Mouse (Mus musculus) macrophage (primary cell): ENCODE measurements around the gene Papola. TPM values are rescaled to one million over a fixed set of nuclear protein-coding genes. Genes with fewer than 3 reads are reported as not detected.
"Not testable (repeated sequence)": the region's sequence is repeated elsewhere in the genome, so short reads cannot be mapped to it uniquely, and the experiment has no call there.

ENCODE experiments used
- H3K27ac ChIP-seq: fragments of 350-480 bp; formaldehyde crosslinking; 2 replicates; pipeline ENCODE4 v1.9.0; 2021
- H3K36me3 ChIP-seq: fragments of 350-480 bp; formaldehyde crosslinking; 2 replicates; pipeline ENCODE4 v1.9.0; 2021; ENCODE audit errors: inconsistent target
- H3K4me3 ChIP-seq: fragments of 350-480 bp; formaldehyde crosslinking; 2 replicates; pipeline ENCODE4 v1.9.0; 2021; ENCODE audit errors: inconsistent target
- H3K79me2 ChIP-seq: fragments of 350-480 bp; formaldehyde crosslinking; 2 replicates; pipeline ENCODE4 v1.9.0; 2021; ENCODE audit errors: inconsistent target
- WGBS: methylation state at CpG from one replicate; pipeline ENCODE4 v1.1.7; 2026; ENCODE audit warnings: inconsistent platforms; ENCODE audit not compliant: missing documents; 5-methylcytosine and 5-hydroxymethylcytosine counted together
- polyA plus RNA-seq: library from polyadenylated mRNA; stranded (reverse); fragments of 250-400 nt; gene quantifications from 3 replicates; pipeline ENCODE4 v1.2.4, GENCODE M21; 2018; ENCODE audit warnings: inconsistent platforms

Papola gene
- polyA plus RNA-seq, 1 experiment from 2014 or later, result 86.0 TPM

DNA sequence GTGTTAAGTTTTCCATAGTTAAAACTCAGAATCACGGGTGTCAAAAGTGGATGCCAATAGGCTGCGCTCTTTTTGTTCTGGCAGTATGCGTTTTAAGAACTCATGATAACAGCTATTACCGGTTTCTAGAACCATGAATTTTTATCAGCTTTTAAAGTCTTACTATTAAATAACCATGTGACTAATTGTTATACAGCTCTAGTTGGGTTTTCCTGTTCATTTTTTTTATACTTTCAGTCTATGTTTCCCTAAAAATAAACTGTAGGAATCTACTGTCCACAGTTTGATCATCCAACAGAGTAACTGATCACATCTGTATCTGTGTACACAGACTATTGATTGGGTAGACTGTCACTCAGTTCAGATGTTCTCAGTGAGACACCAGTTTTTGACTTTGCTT, 40.8 kb downstream of the Papola start:
- H3K36me3 ChIP-seq, result peaks cover 60% of the 10 kb centered on the region
- WGBS, result 88% methylated on average over 4 of the region's 4 CpGs
- peaks cover 24% of the 10 kb centered on the region; the same call in 1 of the 2 replicates for H3K79me2 ChIP-seq
- H3K27ac ChIP-seq, result no peak overlapping the region
- H3K4me3 ChIP-seq, result no peak overlapping the region

GRCm38 (mm10) chr12:105832541-105832940, 48.0 kb downstream of the Papola start:
- no peak overlapping the region for H3K4me3 ChIP-seq
- H3K36me3 ChIP-seq, result peaks cover 90% of the 10 kb centered on the region
- H3K79me2 ChIP-seq, result no peaks in the 10 kb centered on the region; the same call in 1 of the 2 replicates
- 85% methylated on average over 6 of the region's 6 CpGs for WGBS
- no peak overlapping the region for H3K27ac ChIP-seq

GRCm38 (mm10) chr12:105834926-105835325, 50.4 kb downstream of the Papola start:
- H3K36me3 ChIP-seq, result peaks cover 86% of the 10 kb centered on the region
- H3K79me2 ChIP-seq, result no peaks in the 10 kb centered on the region; the same call in 1 of the 2 replicates
- no peak overlapping the region for H3K27ac ChIP-seq
- H3K4me3 ChIP-seq, result no peak overlapping the region
- WGBS, result 95% methylated on average over 6 of the region's 6 CpGs

GRCm38 (mm10) chr12:105835571-105835970, 51.1 kb downstream of the Papola start:
- Histone ChIP-seq H3K27ac (no peak overlapping the region), H3K36me3 (peaks cover 91% of the 10 kb centered on the region)

GRCm38 (mm10) chr12:105836196-105836595, 51.7 kb downstream of the Papola start:
- Histone ChIP-seq H3K4me3 (no peak overlapping the region), H3K27ac (no peak overlapping the region), H3K79me2 (no peaks in the 10 kb centered on the region; the same call in 1 of the 2 replicates), H3K36me3 (peaks cover 90% of the 10 kb centered on the region)
- 76% methylated on average over 2 of the region's 2 CpGs for WGBS

More at GRCm38 (mm10) chr12:105835571-105835970, 51.1 kb downstream of the Papola start:
- WGBS, result 90% methylated on average over 5 of the region's 6 CpGs
- no peaks in the 10 kb centered on the region; the same call in 1 of the 2 replicates for H3K79me2 ChIP-seq
- no peak overlapping the region for H3K4me3 ChIP-seq

DNA sequence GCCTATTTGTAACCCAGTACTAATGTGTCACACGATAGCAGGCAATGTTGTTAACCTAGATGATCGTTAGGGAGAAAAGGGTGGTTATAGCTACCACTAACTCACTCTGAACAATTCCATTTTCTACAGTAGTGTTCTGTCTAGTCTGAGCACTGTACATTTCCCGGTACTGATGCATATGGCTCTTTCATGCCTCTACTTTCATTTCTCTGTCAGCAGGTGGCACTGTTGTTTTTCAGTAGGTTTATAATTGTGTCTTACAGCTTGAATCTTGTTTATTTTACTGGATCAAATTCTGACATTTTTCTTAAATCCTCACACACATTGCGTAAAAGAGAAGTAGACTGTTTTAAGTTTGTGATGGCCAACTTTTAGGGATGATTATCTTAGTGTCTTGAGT, 54.6 kb downstream of the Papola start:
- H3K79me2 ChIP-seq, result no peaks in the 10 kb centered on the region
- H3K27ac ChIP-seq, result no peak overlapping the region
- 69% methylated on average over 3 of the region's 4 CpGs for WGBS
- H3K36me3 ChIP-seq, result peaks cover 68% of the 10 kb centered on the region
- no peak overlapping the region for H3K4me3 ChIP-seq

- not testable (repeated sequence) for H3K27ac ChIP-seq, H3K79me2 ChIP-seq, H3K4me3 ChIP-seq
- peaks cover 56% of the 10 kb centered on the region for H3K36me3 ChIP-seq
- 93% methylated on average over 8 of the region's 8 CpGs for whole genome bisulfite sequencing
These were observed 56.1 kb downstream of the Papola start for GRCm38 (mm10) chr12:105840545-105840944.

- H3K27ac ChIP-seq, result no peak overlapping the region
- WGBS, result 84% methylated on average over 9 of the region's 12 CpGs
- H3K79me2 ChIP-seq, result no peaks in the 10 kb centered on the region
- H3K36me3 ChIP-seq, result peaks cover 28% of the 10 kb centered on the region; the same call in 1 of the 2 replicates
- no peak overlapping the region for H3K4me3 ChIP-seq
These were observed 58.9 kb downstream of the Papola start for GRCm38 (mm10) chr12:105843243-105844005.

DNA sequence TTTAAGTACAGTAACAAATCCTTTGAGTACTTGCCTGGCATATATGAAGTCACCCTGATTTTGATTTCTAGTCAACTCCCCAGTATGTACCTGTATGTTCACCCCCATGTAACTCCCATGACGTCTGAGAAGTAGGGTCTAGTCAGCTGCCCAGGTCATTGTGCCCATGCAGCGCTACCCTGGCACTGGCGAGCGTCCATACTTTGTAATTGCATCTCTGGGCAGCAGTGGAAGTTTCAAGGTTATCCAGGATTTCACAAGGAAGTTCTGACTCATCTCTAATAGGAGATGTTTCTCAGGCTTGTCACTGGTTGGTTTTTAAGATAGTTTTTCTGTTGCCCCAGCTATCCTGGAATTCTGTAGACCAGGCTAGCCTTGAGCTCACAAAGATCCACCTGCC, 59.9 kb downstream of the Papola start:
- H3K27ac ChIP-seq, result no peak overlapping the region
- WGBS, result 96% methylated on average over 4 of the region's 4 CpGs
- H3K79me2 ChIP-seq, result no peaks in the 10 kb centered on the region
- H3K4me3 ChIP-seq, result no peak overlapping the region
- peaks cover 22% of the 10 kb centered on the region; the same call in 1 of the 2 replicates for H3K36me3 ChIP-seq

- H3K79me2 ChIP-seq, result no peaks in the 10 kb centered on the region
- H3K27ac ChIP-seq, result no peak overlapping the region
- no peak overlapping the region for H3K4me3 ChIP-seq
- no peaks in the 10 kb centered on the region for H3K36me3 ChIP-seq
- 81% methylated on average over 5 of the region's 8 CpGs for WGBS
These were observed 64.6 kb downstream of the Papola start for GRCm38 (mm10) chr12:105849102-105849501.

DNA sequence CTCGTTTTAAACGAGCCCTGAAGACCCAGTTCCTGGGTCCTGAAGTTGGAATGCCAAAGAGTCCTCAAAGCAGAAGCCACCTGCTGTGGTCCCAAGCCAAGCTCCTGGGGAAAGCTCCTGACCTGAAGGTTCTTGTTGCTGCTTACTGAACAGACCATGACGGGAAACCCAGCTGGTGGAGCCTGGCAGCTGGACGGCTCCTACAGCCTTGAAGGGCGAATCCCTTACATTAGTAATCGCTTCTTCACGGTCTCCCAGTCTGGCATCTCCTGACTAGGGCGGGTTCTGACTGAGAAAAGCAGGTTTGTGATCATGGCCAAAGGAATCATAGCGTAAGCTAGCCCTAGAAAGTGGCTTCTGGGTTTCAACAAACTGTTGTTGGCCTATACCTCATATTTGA, 66.2 kb downstream of the Papola start:
- Histone ChIP-seq H3K4me3 (no peak overlapping the region), H3K79me2 (no peaks in the 10 kb centered on the region), H3K27ac (no peak overlapping the region), H3K36me3 (no peaks in the 10 kb centered on the region)
- WGBS, result 92% methylated on average over 9 of the region's 9 CpGs

GRCm38 (mm10) chr12:105852798-105853197, 68.3 kb downstream of the Papola start:
- H3K27ac ChIP-seq, result no peak overlapping the region
- H3K79me2 ChIP-seq, result no peaks in the 10 kb centered on the region
- no peak overlapping the region for H3K4me3 ChIP-seq
- WGBS, result 80% methylated on average over 7 of the region's 7 CpGs
- no peaks in the 10 kb centered on the region for H3K36me3 ChIP-seq

DNA sequence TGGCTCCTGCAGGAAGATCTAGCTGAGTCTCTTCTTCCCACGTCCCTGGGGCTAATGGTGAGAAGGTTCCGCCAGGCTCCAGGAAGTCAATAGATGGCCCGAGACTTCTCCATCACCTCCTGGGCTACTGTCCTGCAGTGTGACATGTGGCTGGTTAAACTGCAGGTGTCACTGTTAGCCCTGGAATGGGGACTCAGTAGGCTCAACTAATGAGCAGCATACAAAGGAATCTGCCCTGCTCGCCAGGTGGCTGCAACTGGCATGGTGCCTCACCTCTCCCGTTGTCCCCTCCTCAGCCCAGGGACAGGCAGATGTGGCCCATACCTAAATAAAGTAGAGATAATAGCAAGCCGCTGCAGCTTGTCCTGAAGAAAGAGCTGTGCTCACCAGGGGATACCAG, 70.1 kb downstream of the Papola start:
- 27% methylated on average over 6 of the region's 6 CpGs for WGBS
- Histone ChIP-seq H3K79me2 (no peaks in the 10 kb centered on the region), H3K36me3 (no peaks in the 10 kb centered on the region), H3K4me3 (no peak overlapping the region), H3K27ac (no peak overlapping the region)

- Histone ChIP-seq H3K4me3 (no peak overlapping the region), H3K27ac (no peak overlapping the region), H3K36me3 (no peaks in the 10 kb centered on the region), H3K79me2 (no peaks in the 10 kb centered on the region)
- 84% methylated on average over 3 of the region's 5 CpGs for WGBS
These were observed 73.6 kb downstream of the Papola start for GRCm38 (mm10) chr12:105857902-105858640.

DNA sequence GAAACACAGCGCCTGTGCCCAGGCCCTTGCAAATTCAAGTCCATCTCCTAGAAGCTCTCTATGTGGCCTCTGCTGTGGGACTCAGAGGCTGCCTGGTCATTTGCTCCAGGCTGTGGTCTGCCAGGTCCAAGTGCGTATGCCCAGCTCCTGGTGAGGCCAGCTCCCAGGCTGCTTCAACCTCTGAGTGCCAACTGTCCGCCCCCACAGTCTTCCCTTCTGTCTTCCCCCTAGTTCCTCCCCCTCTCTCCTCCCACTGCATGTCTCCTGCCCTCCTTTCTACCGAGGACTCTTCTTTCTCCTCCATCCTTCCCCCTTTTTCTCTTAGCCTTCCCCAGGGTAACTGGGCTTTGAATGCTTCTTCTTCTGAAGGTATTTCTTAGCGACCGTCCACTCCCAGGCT, 77.6 kb downstream of the Papola start:
- H3K36me3 ChIP-seq, result no peaks in the 10 kb centered on the region
- WGBS, result 81% methylated on average over 6 of the region's 6 CpGs
- no peak overlapping the region for H3K4me3 ChIP-seq
- H3K79me2 ChIP-seq, result no peaks in the 10 kb centered on the region
- no peak overlapping the region for H3K27ac ChIP-seq
